Mouse (Mus musculus): ENCODE measurements at regions not wholly inside any gene's neighbourhood (a gene's known extent, or its start where the extent isn't known, plus 50 kb on each side); places are given as distances from the start of the nearest gene placed in this dataset.

DNA sequence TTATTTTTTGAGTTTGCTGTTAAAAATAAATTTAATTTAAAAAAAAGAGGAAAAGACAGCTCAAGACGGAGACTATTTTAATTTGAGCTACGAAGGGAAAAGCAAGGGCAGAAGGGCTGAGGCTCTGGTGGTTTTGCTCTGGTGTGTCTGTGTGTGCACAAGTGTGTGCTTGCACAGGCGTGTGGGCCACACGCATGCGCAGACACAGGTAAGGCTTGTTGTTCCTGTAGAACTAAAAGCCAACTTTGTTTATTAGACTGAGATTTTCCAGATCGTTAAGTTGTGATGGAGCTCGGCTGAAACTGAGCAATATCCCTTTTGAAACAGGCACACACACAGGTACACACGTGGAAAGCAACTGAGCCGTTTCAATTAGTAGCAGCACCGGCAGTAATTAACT lies 183.1 kb downstream of the Cdc5l start:
- no peak for TF ChIP-seq CTCF (IDR thresholded peaks at IDR 0.05; ENCODE audit: insufficient read depth, low read length)
- no peak for TF ChIP-seq POLR2A (IDR thresholded peaks at IDR 0.05; ENCODE audit: borderline replicate concordance, extremely low read depth, low read depth, low read length)
